Mouse (Mus musculus) bone marrow macrophage, adult 2 months (primary cell): Measurements from ENCODE around the gene Bcl2l1.

Experiments
- CTCF ChIP-seq: IDR thresholded peaks from 2 replicates; pipeline ENCODE4 v1.5.1; 2012; ENCODE audit warnings: low read depth, mild to moderate bottlenecking, low read length, moderate library complexity
- POLR2A ChIP-seq: IDR thresholded peaks from 2 replicates; pipeline ENCODE4 v1.6.1; 2012; ENCODE audit warnings: mild to moderate bottlenecking, low read depth, low read length, borderline replicate concordance

- TF ChIP-seq POLR2A (no peak), CTCF (no peak)
Observed at GRCm38 (mm10) chr2:152777081-152777480, 54.4 kb downstream of the Bcl2l1 start.
